20 mouse cellular contexts compared by ENCODE assay signal in the genomic region with DNA sequence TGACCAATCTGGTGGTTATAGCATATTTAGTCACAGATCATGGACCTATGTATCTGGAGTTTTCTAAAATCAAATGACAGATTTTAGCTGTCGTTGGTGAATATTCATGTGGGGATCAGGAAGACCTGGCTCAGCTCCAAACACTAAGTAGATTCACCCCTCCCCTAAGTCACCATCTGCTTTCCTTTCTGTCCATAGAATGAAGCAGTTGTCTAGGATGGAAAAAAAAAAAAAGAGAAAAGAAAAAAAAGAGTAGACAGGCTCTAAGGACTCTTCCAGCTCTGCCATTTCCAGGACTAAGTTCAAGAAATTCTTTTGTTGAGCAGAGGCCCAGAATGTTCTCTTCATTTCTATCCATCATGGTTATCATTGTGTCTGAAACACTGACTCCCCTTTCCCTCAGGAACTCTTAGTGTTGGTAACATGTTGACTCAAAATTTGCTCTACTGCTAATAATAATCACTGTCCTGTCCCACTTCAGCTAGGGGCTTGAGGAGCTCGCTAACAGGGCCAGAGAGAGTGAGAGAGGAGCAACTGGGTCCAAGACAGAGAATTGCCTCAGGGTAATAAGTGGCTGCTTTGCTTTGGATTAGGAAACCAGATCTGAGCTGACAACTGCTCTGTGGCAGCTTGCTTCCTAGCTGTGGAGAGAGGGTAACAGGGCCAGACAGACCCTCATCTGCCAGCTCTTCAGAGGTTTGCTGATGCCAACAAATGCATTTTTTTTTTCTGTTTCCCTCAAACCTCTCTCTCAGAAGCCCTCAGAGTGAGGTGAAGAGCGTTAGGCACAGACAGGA. TPM values are rescaled to one million over a fixed set of nuclear protein-coding genes. Genes with fewer than 3 reads are reported as not detected.
DNase-seq lines count a peak whose midpoint lies in the region; ATAC-seq lines count a peak whose summit lies in the region.
"Had no signal": no experiment of that assay in that cellular context is flagged by ENCODE, and none has a peak within 500 bp of the region (broad histone marks: within the 10 kb centered on the region; RNA-seq: fewer than 3 reads in every experiment).

No protein-coding gene starts in this region.

- no peak for ATAC-seq in hindbrain, embryonic 14.5 days (ENCODE audit: low FRiP score)
- no peak for ATAC-seq in midbrain, embryonic 11.5 days (ENCODE audit: low FRiP score)
- ATAC-seq: intestine, embryonic 15.5 days; liver, postnatal 0 days had no signal

- H3K27me3 ChIP-seq in hindbrain, embryonic 14.5 days (ENCODE audit: control insufficient read depth, insufficient read depth, low read length) = no peaks in the 10 kb centered on the region
- H3K27me3 ChIP-seq in midbrain, embryonic 11.5 days (ENCODE audit: control insufficient read depth, insufficient read depth, low read length) = no peaks in the 10 kb centered on the region
- H3K27me3 ChIP-seq: heart, embryonic 15.5 days; intestine, embryonic 15.5 days had no signal

- DNase-seq in embryo, embryonic 10.5 days (ENCODE audit: low spot score) = peak; percentile 1
- no peak for DNase-seq in embryo, embryonic 10 days (ENCODE audit: low spot score)
- peak; percentile 18 for DNase-seq in brain, adult 2 months (ENCODE audit: low read depth, low spot score)
- peak; percentile 28 for DNase-seq in hindbrain, embryonic 14.5 days (ENCODE audit: low spot score)
- DNase-seq in midbrain, embryonic 11.5 days (ENCODE audit: low spot score, missing footprints) = no peak
- DNase-seq in spleen, postnatal 10 days (ENCODE audit: low spot score in 2 of 2) = no peak
- DNase-seq in urinary bladder, adult 18-20 months (ENCODE audit: low spot score in 2 of 2) = no peak
- DNase-seq in kidney, adult 11 months = no peak
- DNase-seq: adrenal gland, adult 2 months; gastrocnemius, adult 2 months; kidney, postnatal 25 days; liver, postnatal 0 days; thymus, postnatal 25 days had no signal

- peaks cover 6% of the 10 kb centered on the region for H3K4me1 ChIP-seq in hindbrain, embryonic 14.5 days (replicated peaks; ENCODE audit: control insufficient read depth, insufficient read depth, low read length)
- no peaks in the 10 kb centered on the region for H3K4me1 ChIP-seq in midbrain, embryonic 11.5 days (ENCODE audit: control insufficient read depth, insufficient read depth, low read length)
- H3K4me1 ChIP-seq: heart, embryonic 15.5 days; intestine, embryonic 15.5 days had no signal

- WGBS in hindbrain, embryonic 14.5 days = 60% methylated on average over 3 of the region's 3 CpGs
- WGBS in midbrain, embryonic 11.5 days = 69% methylated on average over 3 of the region's 3 CpGs

- H3K4me2 ChIP-seq in hindbrain, embryonic 14.5 days (replicated peaks) = no peak overlapping the region
- H3K4me2 ChIP-seq in midbrain, embryonic 11.5 days = no peak overlapping the region
- H3K4me2 ChIP-seq: heart, embryonic 15.5 days; intestine, embryonic 15.5 days had no signal

- H3K4me3 ChIP-seq in hindbrain, embryonic 14.5 days (replicated peaks; ENCODE audit: low read length) = no peak overlapping the region
- H3K4me3 ChIP-seq in midbrain, embryonic 11.5 days (ENCODE audit: low read depth, low read length) = no peak overlapping the region
- H3K4me3 ChIP-seq: erythroblast, embryonic 14.5 days; gastrocnemius, adult 2 months; heart, embryonic 15.5 days; intestine, embryonic 15.5 days; myocyte had no signal

- peak overlapping the region; percentile 69; the same call in 1 of the 2 replicates for H3K27ac ChIP-seq in hindbrain, embryonic 14.5 days
- H3K27ac ChIP-seq in midbrain, embryonic 11.5 days (ENCODE audit: low read depth, low read length) = peak overlapping the region; percentile 48; the same call in 1 of the 2 replicates
- H3K27ac ChIP-seq: gastrocnemius, adult 2 months; heart, embryonic 15.5 days; intestine, embryonic 15.5 days; macrophage had no signal

- H3K9me3 ChIP-seq in hindbrain, embryonic 14.5 days (ENCODE audit: control insufficient read depth, low read length) = no peaks in the 10 kb centered on the region
- H3K9me3 ChIP-seq in midbrain, embryonic 11.5 days (ENCODE audit: control insufficient read depth, low read length) = no peaks in the 10 kb centered on the region
- H3K9me3 ChIP-seq: heart, embryonic 15.5 days; intestine, embryonic 15.5 days had no signal

- no peaks in the 10 kb centered on the region for H3K36me3 ChIP-seq in hindbrain, embryonic 14.5 days (replicated peaks; ENCODE audit: control insufficient read depth, insufficient read depth)
- no peaks in the 10 kb centered on the region for H3K36me3 ChIP-seq in midbrain, embryonic 11.5 days (ENCODE audit: control insufficient read depth, insufficient read depth, low read length)
- H3K36me3 ChIP-seq: heart, embryonic 15.5 days; intestine, embryonic 15.5 days had no signal

- H3K9ac ChIP-seq in hindbrain, embryonic 14.5 days = no peak overlapping the region
- no peak overlapping the region for H3K9ac ChIP-seq in midbrain, embryonic 11.5 days (ENCODE audit: low read length)
- H3K9ac ChIP-seq: heart, embryonic 15.5 days; intestine, embryonic 15.5 days; liver, postnatal 0 days had no signal

RNA-seq across cellular contexts. Expression of a gene that starts 22.8 kb away (rescaled TPM):
- 0.12 TPM in 1 of 2 replicates, not detected in the other for polyA plus RNA-seq in hindbrain, embryonic 14.5 days (2014; fragmentation: Nextera tagmentation; extraction: Ambion mirVana)
- polyA plus RNA-seq in midbrain, embryonic 11.5 days (2014; fragmentation: Nextera tagmentation; extraction: Ambion mirVana) = not detected in 2 replicates
- polyA plus RNA-seq: adrenal gland, adult 2 months; cortical plate, adult 2 months; heart, embryonic 15.5 days; intestine, embryonic 15.5 days; limb, embryonic 11.5 days; liver, postnatal 0 days; macrophage; myocyte had no signal

RNA-seq across cellular contexts. Expression of a gene that starts 41.2 kb away (rescaled TPM):
- 0.16 TPM in 2 replicates for polyA plus RNA-seq in hindbrain, embryonic 14.5 days (2014; fragmentation: Nextera tagmentation; extraction: Ambion mirVana)
- 0.10 and 0.16 TPM in 2 replicates for polyA plus RNA-seq in midbrain, embryonic 11.5 days (2014; fragmentation: Nextera tagmentation; extraction: Ambion mirVana)
- polyA plus RNA-seq: erythroblast, embryonic 14.5 days; heart, embryonic 15.5 days; intestine, embryonic 15.5 days; liver, postnatal 0 days; macrophage; myocyte had no signal

Comparison
In these comparisons a context has a peak if more than half of its experiments do, and no peak if none do; other contexts are left out.
1. DNase-seq: peak in embryo, embryonic 10.5 days (single experiment), brain, adult 2 months (single experiment) and hindbrain, embryonic 14.5 days (single experiment); none in embryo, embryonic 10 days (single experiment), midbrain, embryonic 11.5 days (single experiment), spleen, postnatal 10 days (0 of 2), urinary bladder, adult 18-20 months (0 of 2) and kidney, adult 11 months (single experiment).